Mouse (Mus musculus): ENCODE measurements around the gene Xpo6. TPM values are rescaled to one million over a fixed set of nuclear protein-coding genes. Genes with fewer than 3 reads are reported as not detected.

Xpo6 gene
- polyA plus RNA-seq, 1 experiment = 174 TPM

DNA sequence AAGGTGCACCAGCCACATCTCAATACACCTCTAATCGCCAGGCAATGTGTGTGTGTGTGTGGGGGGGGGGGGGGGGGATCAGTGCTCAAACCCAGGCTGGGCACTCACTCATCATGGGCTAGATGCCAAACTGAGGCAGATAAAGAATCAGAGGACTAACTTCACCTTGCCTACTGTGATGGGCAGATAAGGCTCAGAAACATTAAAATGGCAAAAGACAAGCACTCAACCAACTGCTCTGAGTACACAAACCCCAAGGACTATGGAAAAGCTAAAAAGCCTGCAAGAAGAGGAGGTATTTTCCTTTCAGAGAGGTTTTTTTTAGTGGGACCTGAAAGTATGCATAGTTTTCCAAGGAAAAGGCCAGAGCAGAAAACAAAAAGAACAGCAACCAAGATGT lies 1.4 kb downstream of the Xpo6 start:
- DNase-seq (ENCODE audit: extremely low spot score in 1 of 2, low spot score in 1 of 2) = no peak

DNA sequence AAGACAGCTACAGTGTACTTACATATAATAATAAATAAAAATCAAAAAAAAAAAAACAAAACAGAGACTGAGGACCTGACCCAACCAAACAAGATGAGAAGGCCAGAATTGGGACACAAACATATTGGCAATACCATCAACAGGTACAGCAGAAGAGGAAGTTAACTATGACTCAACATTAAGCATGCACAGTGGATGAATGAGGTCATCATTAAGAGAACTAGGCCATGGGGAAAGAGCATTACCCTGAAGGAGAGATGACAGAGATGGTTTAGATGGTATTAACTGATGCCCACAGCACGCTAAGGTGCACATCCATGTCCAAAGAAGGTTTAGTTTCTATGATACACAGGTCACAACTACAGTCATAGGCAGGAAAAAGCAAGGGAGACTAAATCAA lies 6.1 kb downstream of the Xpo6 start:
- DNase-seq (ENCODE audit: extremely low spot score in 1 of 2, low spot score in 1 of 2) = no peak

DNA sequence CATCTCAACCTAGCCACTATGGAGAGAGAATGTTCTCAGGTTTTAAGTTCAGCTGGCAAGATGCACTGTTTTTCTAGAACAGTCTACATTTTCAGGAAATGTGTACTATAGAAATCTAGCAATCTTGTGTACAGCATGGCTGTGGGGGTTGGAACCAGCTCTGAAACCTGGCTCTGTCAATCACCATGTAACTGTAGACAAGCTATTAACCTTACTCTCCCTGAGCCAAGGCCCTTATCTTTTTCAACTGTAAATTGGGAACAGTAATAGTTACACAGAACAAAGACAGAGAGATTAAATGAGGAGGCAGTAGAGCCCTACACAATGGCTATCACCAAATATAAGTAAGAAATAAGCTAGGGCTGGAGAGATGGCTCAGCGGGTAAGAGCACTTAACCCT lies 8.8 kb downstream of the Xpo6 start:
- DNase-seq (ENCODE audit: extremely low spot score in 1 of 2, low spot score in 1 of 2) = no peak

DNA sequence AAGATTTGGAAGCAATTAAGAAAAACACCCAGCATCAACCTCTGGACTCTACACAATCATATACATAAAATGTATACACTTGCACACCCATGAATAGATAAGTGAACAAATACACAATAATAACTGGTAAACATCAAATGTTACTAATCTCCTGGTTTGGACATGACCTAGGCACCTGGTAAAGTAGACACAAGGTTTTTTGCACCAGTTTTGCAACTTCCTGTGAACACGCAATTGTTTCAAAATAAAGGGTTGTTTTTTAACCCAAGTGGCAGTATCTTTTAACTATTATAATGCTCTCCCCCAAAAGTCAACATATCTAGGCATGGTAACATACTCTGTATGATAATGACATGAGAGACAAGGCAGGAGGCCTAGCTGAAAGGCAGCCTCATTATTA lies 10.8 kb downstream of the Xpo6 start:
- no peak for DNase-seq (ENCODE audit: extremely low spot score in 1 of 2, low spot score in 1 of 2)

DNA sequence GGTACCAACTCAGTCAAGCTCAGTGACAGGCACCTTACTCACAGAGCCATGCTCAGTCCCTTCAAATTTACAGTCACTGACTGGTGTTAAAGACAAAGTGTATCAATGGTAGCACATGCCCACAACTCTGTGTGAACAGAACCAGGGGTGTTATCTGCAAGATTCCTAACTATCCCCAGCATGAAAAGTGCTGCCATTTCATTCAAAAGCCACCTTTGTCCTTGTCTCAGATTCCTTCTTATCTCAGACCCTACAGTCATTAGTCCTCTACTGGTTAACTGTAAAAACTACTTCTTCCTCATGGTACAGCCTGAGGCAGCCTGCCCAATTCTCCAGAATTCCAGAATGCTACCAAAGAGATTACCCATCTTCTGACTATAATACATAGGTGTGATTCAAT lies 14.3 kb downstream of the Xpo6 start:
- no peak for DNase-seq (ENCODE audit: extremely low spot score in 1 of 2, low spot score in 1 of 2)

DNA sequence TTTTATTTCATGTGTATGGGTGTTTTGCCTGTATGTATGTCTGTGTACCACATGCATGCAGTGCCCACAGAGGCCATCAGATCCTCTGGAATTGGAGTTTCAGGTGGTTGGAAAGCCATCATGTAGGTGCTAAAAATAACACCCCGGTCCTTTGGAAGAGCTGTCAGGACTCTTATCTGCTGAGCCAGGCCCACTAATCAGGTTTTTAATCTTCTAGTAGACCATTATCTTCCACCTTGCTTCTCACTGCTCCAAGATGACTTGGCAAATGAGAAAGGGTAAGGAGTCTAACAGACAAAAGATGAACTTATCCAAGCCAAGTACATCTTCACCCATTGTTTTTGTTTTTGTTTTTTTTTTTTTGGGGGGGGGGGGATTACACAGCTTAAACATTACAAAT lies 16.7 kb downstream of the Xpo6 start:
- DNase-seq (ENCODE audit: extremely low spot score in 1 of 2, low spot score in 1 of 2) = no peak

DNA sequence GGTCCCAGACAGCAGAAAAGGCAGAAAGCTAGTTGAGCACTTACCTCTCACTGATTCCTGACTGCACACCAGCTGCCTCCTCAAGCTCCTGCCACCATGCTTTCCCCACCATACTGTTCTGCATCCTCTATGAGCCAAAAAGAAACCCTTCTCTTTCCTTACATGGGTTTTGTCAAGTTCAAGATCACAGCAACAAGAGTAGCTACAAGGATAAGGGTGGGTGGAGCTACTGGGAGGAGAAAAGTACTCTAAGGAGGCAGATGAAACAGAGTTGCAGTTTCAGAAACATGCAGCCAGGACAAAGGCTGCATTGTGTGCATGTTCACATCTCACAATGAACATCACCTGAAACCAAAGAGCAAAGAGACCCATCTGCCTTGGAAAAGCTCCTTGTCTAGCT lies 18.8 kb downstream of the Xpo6 start:
- no peak for DNase-seq (ENCODE audit: extremely low spot score in 1 of 2, low spot score in 1 of 2)

DNA sequence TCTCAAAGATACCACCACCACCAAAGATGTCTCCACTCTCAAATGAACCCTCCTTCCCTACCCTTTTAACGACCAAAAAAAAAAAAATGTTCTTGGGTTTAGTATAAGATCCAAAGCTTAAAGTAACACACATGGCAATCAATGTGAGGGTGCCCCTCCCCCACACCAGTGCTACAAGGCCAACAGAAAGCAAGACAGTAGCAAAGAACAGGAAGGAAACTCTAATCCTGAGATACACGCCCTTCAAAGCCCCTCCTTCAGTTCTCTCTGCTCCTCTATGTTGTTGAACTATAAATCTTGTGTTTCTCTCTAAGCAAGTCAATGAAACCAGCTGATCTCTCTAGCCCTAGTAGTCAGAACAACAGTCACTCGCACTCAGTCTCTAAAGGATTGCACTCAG lies 19.3 kb downstream of the Xpo6 start:
- no peak for DNase-seq (ENCODE audit: extremely low spot score in 1 of 2, low spot score in 1 of 2)

DNA sequence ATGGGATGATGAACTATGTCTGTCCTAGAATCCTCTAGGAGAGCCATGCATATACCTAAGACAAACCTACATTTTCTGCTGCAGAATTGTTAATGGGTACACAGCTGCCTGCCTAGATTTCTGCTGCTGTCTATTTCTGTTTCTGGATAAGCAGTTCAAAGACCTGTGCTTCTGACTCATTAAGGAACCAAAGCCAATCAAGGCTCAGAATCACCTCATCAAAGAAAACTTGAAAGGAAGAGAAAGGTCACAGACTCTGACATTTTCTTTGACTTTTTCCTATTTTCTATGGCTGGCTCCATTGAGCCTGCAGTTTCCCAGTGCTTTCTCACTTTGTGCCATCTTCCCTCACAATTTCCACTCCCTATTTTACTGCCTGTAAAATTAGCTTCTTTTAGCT lies 21.5 kb downstream of the Xpo6 start:
- DNase-seq (ENCODE audit: extremely low spot score in 1 of 2, low spot score in 1 of 2) = no peak

DNA sequence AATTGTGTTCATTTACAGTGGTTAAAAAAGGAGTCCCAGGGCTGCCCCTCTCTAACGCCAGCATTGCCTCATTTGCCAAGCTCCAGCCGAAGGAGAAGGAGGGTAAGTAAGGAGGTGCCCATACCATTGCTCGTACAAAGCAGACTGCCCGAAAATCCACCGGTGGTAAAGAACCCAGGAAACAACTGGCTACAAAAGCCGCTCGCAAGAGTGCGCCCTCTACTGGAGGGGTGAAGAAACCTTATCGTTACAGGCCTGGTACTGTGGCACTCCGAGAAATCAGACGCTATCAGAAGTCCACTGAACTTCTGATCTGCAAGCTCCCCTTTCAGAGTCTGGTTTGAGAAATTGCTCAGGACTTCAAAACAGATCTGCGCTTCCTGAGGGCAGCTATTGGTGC lies 24.3 kb downstream of the Xpo6 start:
- no peak for DNase-seq (ENCODE audit: extremely low spot score in 1 of 2, low spot score in 1 of 2)

DNA sequence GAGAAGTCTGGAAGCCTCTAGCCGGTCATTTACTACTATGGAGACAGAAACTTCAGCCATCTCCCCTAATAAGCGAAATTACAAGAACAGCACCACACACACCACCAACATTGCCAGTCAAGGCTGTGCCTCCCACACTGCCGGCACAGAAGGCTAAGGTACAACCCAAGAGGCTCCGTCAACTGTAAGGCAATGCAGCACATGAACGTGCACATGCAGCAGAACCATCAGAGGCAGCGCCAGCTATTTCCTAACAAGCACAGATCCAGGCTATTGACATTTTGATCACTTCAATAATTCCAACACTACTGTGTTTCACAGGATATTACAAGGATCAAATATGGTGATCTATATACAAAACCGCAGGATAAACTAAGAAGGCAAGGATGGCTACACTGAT lies 24.8 kb downstream of the Xpo6 start:
- no peak for DNase-seq (ENCODE audit: extremely low spot score in 1 of 2, low spot score in 1 of 2)

DNA sequence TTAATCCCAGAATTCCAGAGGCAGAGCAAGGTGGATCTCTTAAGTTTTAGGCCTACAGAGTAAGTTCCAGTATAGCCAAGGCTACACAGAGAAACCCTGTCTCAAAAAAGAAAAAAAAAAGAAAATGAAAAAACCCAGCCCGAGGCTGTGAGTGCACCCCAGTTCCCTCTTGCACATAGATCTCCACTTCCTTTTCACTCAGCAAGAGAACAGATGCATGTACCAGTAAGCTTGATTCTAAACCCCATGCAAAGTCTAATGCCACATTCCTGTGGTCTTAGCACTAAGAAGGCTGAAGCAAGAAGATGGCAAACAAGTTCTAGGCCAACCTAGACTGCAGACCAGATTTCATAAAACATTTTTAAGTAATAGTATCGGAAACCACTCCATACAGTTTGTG lies 25.4 kb downstream of the Xpo6 start:
- no peak for DNase-seq (ENCODE audit: extremely low spot score in 1 of 2, low spot score in 1 of 2)

DNA sequence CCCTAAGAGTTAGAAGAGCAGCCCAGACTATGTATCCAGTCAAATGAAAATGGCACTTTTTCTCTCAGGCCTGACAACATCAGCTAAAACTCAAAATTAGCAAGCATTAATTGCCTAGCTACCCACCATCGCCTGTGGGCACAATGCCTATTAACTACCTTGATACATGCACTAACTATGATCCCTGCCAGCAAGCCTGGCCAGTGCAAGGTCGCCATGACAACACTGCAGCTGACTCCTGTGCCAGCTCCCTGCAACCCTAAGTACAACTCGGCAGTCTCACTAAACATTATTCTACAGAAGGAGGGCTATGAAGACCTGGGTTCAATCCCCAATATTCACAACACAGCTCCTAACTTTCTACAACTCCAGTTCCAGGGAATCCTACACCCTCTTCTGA lies 28.3 kb downstream of the Xpo6 start:
- no peak for DNase-seq (ENCODE audit: extremely low spot score in 1 of 2, low spot score in 1 of 2)

DNA sequence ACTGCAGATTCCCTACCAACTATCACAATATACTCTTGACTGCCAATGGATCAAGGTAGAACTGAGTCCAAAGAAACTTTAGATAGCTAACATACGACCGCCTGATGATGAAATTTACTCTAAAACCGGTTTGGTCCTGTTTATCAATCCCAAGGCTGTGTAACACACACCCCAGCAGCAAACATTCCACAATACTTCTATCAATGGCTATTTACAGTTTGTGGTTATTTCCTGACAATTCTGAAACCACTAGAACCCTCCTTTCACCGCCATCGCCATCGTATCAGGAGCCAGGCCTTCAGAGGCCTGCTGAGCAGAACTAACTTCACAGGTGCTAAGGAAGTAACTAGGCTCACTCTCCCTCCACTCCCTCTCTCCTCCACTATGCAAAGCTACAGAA lies 31.7 kb downstream of the Xpo6 start:
- no peak for DNase-seq (ENCODE audit: extremely low spot score in 1 of 2, low spot score in 1 of 2)

DNA sequence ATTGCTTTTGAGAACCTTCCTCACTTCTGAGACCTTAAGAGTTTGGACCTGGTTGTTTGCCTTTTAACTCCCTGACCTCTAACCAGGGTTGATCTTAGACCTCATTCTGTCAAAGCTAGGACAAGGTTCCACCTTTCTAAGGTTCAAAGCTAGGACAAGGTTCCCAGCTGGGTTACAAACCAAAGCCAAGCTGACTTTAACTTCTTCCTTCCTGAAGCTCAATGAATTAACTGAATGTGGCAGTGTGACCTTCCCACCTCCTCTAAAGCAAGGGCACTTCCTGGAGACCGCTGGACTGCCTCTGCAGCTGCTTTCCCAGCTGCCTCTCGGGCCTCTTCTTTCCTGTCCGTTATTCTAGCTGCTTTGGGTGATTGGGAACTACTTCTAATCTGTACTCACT lies 32.9 kb downstream of the Xpo6 start:
- DNase-seq (ENCODE audit: extremely low spot score in 1 of 2, low spot score in 1 of 2) = no peak

DNA sequence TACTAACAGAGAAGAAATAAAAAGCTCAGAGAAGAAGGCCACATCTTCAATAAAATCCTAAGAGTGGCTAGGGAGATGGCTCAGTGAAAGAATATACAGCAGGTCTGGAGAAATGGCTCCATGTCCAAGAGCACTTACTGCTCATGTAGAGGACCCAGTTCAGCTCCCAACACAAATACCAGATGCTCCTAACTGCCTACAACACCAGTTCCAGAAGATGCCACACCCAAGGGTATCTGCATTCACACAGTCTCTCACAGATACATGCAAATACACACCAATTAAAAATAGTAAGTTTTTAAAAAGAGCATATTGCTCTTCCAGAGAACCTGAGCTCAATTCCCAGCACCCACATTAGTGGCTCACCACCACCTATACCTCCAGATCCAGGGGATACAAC lies 33.7 kb downstream of the Xpo6 start:
- DNase-seq (ENCODE audit: extremely low spot score in 1 of 2, low spot score in 1 of 2) = no peak

DNA sequence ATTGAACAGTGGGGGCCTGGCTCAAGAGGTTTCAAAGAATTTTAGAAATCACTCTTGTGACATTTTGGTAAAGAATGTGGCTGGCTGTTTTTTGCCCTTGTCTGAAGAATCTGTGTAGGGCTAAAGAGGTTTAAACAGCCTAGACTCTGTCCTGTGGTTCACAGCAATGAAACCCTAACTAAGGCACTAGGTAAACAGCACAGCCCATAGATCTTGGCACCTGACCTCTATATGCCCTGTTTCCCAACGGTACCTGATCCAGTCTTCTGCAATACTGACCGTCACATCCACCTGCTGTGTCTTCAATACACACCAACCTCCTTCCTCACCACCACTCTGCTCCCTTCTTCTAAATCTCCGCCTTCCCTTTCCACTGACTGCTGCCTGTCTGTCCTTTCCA lies 42.1 kb downstream of the Xpo6 start:
- no peak for DNase-seq (ENCODE audit: extremely low spot score in 1 of 2, low spot score in 1 of 2)

DNA sequence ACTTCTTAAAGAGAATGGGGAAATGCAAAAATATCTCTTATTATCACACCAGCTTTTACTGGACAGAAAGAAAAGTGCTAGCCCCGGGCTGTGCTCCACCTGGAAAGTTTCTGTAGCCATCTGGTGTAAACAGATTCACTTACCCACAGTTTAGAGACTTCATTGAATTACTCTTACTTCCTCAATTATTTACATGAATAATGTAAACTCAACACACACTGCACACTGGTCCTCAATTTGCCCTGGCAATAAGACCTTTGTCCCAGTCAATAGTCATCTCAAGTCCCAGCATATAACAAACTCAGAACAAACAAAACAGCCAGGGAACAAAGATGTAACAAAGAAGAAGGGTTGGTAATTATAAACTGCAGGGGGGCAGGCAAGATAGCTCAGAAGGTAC lies 44.6 kb downstream of the Xpo6 start:
- no peak for DNase-seq (ENCODE audit: extremely low spot score in 1 of 2, low spot score in 1 of 2)

DNA sequence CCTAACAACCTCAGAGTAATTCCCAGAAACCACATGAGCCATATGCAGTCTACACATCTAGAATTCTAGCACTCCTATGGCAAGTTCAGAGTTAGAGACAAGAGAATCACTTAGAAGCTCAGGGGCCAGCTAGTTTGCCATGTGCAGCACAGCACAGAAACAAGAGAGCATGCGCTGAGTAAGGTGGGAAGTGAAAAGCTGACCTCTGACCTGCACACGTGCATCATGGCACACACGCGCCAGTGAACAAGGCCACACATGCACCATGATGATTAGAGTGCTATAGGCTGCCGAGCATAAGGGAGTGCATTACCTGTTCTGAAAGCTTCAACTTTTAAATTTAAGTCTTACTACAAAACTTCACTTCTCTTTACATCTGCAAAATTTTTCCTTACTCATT lies 45.6 kb downstream of the Xpo6 start:
- no peak for DNase-seq (ENCODE audit: extremely low spot score in 1 of 2, low spot score in 1 of 2)

DNA sequence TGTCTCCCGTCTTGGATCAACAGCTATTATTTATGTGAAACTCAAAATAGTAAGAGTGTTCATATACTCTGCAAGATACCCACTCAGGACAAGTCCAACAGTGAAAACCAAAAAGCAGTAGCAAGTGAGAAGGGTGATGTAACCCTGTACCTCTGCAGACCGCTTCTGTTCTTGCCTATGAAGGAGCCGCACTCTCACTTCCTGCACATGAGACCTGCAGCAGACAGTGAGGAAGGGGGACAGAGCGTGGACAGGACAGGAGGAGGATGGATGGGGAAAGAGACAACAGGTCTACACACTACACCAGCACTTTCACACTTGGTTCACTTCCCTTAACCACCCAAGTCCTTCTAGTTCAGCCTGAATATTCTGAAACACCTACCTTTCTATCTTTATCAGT lies 48.0 kb downstream of the Xpo6 start:
- DNase-seq (ENCODE audit: extremely low spot score in 1 of 2, low spot score in 1 of 2) = no peak

DNA sequence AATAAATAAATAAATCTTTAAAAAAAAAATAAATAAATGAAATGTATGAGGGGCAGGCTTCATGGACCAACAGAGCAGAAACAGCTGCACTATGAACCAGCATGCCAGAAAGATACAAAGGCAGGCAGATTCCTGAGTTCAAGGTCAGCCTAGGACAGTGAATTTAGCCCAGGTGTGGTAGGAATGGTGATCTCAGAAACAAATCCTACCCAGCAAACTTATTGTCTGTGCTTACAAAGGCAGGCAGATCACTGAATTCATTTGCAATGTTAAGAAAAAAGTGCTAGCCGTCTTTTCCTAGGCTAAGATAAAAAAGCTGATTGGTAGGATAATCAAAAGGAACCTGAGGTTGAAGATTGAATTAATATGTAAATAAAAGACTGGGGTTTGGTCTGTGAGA lies 54.1 kb downstream of the Xpo6 start:
- DNase-seq (ENCODE audit: extremely low spot score in 1 of 2, low spot score in 1 of 2) = no peak

DNA sequence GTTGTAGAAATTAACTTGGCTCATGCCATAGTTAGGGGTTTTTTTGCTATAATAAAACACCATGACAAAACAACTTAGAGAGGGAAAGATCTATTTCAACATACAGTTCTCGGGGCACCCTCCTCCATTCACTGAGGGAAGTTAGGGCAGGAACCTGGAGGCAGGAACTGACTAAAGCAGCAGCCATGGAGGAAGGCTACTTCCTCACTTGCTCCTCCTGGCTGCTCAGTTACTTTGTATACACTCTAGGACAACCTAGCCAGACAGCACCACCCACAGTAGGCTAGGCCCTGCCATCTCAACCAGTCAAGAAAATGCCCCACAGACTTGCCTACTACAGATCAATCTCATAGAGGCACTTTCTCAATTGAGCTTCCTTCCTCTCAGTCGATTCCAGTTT lies 55.9 kb downstream of the Xpo6 start:
- no peak for DNase-seq (ENCODE audit: extremely low spot score in 1 of 2, low spot score in 1 of 2)

DNA sequence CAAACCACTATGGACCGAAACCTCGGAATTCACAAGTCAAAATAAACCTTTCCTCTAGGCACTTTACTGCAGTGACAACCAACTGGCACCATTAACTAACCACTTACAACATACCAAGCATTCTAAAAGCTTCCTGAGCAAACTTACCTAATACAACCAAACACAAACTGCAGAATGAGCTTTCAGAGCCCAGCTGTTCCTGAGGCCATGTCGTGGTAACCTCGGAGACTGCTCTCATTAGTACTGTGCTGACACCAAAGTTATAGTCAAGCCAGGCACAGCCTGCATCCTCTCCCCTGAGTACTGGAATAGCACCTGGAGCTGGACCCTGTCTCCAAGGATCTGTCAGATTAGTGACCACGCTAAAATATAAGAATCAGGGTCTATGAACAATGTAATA lies 62.5 kb downstream of the Xpo6 start:
- DNase-seq (ENCODE audit: extremely low spot score in 1 of 2, low spot score in 1 of 2) = no peak

DNA sequence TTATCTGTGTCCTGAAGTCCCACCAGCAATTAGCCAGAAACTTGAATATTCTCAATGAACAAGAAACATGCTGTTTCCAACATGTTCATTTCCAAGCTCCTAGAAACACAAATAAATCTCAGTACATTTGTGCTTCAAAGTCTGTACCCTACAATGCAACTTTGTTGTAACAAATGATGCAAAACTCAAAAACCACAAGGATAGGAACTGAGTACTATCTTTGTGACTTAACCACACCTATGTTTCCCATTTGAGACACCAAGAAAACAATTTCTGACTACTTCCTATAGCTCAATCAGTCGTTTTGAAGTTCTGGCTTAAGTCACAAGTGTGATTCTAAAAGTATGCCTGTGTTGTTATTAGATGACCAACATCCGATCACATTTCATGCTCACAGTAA lies 64.9 kb downstream of the Xpo6 start:
- DNase-seq (ENCODE audit: extremely low spot score in 1 of 2, low spot score in 1 of 2) = no peak
